Mouse (Mus musculus) thymus, postnatal 4 days (tissue): ENCODE data around the gene Atg4a-ps.
"Not testable (repeated sequence)": the region's sequence is repeated elsewhere in the genome, so short reads cannot be mapped to it uniquely, and the experiment has no call there.

Experiments used
- DNase-seq: peaks from one replicate; pipeline ENCODE4 v3.0.0; 2021

Gene Atg4a-ps

DNA sequence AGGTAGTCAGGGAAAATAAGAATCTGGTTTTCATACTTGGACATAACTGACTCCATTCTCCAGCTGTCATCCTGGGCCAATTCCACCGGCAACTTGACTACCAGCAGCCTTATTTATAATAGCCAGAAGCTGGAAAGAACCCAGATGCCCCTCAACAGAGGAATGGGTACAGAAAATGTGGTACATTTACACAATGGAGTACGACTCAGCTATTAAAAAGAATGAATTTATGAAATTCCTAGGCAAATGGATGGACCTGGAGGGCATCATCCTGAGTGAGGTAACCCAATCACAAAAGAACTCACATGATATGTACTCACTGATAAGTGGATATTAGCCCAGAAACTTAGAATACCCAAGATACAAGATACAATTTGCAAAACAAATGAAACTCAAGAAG, at the start of gene Atg4a-ps:
Gene Atg4a-ps, minus strand, starts transcription at position 101 of the 400 bp plus-strand sequence.
- DNase-seq: not testable (repeated sequence)

DNA sequence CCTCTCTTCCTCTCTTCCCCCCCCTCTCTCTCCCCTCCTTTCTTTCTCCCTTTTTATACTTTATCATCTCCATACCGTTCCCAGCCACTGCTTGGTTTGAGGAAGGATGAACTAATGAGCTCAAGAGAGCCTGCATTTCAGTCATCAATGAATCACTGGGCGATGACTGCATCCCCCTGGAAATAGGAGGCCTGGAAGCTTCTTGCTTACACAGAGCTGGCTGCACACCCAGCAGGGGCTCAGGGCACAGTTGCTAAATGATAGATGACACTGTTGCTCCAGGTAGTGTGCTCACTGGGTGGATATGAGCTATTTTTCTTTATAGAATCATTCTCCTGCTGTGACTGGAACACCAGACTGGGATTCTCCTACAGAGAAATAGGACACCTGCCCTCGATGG, 49.7 kb upstream of the Atg4a-ps start:
- DNase-seq: no peak

- no peak for DNase-seq
Observed at GRCm38 (mm10) chr3:103690506-103690905, 44.6 kb upstream of the Atg4a-ps start.

DNA sequence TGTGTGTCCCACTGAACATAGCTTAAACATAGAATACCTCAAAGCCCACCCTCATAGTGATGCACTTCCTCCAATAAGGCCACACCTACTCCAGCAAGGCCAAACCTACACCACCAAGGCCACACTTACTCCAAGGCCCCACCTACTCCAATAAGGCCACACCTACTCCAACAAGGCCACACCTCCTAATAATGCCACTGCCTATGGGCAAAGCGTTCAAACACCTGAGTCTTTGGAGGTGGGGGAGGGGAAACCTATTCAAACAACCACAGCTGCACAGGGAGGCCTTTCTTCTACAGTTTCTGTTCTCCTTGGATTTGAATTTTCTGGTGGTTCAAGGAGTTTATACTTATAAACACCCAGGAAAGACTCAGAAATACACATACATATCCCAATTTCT, 43.2 kb upstream of the Atg4a-ps start:
- DNase-seq: no peak

- DNase-seq: no peak
Observed at GRCm38 (mm10) chr3:103683966-103684319, 38.1 kb upstream of the Atg4a-ps start.

- DNase-seq: no peak
Observed at GRCm38 (mm10) chr3:103683234-103683965, 37.5 kb upstream of the Atg4a-ps start.

GRCm38 (mm10) chr3:103682473-103682872, 36.6 kb upstream of the Atg4a-ps start:
- no peak for DNase-seq

DNA sequence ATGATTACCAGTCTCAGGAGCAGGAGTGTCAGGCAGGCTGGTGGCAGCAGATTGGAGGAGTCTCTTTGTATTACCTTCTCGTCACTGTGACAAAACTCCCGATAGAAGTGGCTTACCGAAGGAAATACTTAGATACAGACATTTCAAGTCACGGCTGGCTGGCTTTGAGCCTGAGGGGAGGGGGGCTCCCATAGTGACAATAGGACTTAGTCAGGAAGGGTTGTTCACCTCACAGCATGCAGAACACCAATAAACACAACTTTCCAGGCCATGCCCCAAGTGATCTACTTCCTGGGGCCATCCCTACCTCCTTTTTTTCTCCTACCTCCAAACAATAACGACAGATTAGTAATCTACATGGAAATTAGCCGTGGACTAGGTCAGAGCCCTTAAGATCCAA, 32.9 kb upstream of the Atg4a-ps start:
- DNase-seq: no peak

- no peak for DNase-seq
Observed at GRCm38 (mm10) chr3:103672716-103673115, 26.8 kb upstream of the Atg4a-ps start.

DNA sequence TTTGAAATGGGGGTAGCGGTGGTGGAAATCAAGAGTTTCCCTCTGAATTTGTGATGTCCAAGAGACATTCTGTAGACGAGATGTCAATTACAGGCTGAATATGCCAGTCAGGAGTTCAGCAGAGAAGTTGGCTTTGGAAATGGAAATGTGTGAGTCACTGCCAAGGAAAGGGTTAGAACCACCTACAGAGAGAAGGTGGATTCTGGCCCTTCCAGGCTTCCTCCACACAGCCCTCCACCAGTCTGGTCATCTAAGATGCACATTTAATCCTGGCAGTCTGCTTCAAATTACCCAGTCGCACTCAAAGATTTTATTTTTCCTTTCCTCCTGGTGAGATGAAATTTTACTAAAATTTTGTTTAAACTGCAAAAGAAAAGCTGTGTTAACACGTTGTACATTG, 26.2 kb upstream of the Atg4a-ps start:
- DNase-seq: no peak

- no peak for DNase-seq
Observed at GRCm38 (mm10) chr3:103663385-103663784, 17.5 kb upstream of the Atg4a-ps start.

DNA sequence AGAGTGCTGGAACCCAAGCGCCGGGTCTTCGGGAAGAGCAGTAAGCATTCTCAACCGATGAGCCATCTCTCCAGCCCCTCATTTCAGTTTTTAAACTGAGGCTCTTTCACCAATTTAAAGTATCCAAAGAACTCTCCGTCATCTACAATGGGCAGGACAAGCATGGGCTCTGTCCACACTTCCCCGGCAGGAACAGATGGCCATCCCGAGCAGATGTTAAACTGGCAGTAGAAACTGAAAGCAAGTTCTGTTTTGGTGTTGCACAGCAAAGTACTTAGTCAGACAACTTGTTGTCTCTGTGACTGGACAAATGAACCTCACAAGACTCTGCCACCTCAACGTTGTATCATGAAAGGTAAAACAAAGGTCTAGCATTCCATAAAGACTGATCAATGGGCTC, 15.8 kb upstream of the Atg4a-ps start:
- no peak for DNase-seq

DNA sequence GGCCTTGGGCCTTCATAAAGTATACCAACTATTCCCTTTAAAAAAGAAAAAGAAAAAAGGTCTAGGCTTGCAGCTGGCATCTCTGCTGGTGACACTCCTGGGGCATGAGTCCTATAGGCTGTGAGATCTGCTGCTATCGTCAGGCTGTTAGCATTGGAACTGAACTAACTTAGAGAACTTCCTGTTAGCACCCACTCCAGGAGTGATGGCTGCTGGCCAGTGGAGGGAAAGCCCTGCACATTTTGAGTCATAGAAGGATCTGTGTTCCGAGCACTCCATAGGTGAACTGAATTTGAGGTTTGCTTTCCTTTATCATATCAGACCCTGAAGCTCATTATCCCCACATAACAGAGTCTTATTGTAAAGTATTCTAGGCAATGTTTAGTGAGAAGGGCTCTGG, 14.1 kb upstream of the Atg4a-ps start:
- DNase-seq: no peak

DNA sequence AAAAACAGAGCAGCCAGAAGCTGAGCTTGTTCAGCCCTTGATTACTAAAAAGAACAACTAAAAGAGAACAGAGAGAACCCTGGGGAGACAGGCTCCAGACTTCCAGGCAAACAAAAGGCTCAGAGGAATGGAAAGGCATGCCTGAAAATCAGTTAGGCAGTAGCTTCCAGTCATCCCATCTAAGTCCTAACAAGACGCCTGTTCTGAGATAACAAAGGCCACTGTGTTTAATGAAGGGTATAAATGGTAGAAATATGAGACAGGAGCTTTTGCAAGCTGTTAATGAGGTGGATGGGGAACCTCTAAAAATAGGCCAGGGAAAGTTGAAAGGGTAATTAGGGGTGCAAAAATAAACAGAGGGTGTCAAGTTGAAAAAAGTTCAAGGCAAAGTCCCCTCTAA, 4.5 kb upstream of the Atg4a-ps start:
- no peak for DNase-seq

DNA sequence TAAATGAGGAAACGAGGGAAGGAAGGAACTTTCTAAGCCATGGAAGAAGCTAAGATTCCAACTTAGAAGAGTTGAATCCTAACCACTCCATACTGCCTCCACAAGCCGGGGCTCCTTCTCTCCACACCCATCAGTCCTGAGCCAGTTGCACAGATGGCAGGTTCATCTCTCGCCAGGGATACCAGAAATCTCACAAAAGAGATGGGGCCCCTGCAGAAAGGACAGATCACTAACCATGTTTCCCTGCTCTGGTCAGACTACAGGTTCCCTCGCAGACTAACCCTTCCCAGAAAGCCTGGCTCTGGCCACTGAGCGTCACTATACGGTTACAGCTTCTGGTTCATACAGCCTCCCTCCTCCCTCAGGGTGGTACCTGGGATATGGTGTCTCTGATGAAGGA, 3.8 kb upstream of the Atg4a-ps start:
- DNase-seq: no peak

DNA sequence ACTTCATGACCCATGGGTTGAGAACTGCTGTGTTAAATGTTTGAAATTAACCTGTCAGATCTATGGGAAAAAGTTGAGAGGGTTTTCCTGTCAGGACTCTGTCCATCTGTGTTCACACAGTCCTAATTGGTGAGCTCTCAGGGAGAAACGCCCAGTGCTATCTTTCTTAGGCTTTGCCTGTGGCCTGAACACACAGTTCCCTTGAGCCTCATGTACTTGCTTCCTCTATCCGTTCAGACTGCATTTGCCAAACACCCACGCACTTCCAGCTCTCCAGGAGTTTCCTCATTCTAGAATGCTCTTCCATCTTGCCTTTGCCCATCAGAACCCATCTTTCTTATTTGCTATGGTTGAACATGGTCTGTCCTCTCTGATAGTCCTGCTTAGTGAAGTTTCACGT, 2.6 kb upstream of the Atg4a-ps start:
- no peak for DNase-seq

GRCm38 (mm10) chr3:103647164-103647867, 1.4 kb upstream of the Atg4a-ps start:
- DNase-seq: no peak

- peak; percentile 67 for DNase-seq
Observed at GRCm38 (mm10) chr3:103641301-103641700, 4.6 kb downstream of the Atg4a-ps start.

- no peak for DNase-seq
Observed at GRCm38 (mm10) chr3:103640226-103640803, 5.6 kb downstream of the Atg4a-ps start.

- no peak for DNase-seq
Observed at GRCm38 (mm10) chr3:103637641-103638040, 8.2 kb downstream of the Atg4a-ps start.

- DNase-seq: no peak
Observed at GRCm38 (mm10) chr3:103634256-103634655, 11.6 kb downstream of the Atg4a-ps start.

DNA sequence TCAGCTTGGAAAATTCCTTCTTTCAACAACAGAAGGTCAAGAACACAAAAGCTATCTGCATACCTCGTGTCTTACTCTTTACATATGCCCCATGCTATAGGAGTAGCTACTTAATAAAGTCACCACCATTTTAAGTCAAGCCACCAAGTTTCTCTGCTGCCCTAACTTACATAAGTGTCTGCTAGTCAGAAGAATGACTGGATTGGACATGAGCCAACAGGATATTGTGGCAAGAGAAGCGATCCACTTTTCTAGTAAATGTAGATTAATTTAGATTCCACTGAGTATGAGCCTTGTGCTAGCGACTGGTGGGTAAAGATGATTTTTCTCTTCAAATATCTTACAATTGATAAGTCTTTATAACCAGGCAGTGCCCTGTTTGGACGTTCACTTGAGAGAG, 12.0 kb downstream of the Atg4a-ps start:
- no peak for DNase-seq

GRCm38 (mm10) chr3:103633124-103633523, 12.7 kb downstream of the Atg4a-ps start:
- DNase-seq: no peak

DNA sequence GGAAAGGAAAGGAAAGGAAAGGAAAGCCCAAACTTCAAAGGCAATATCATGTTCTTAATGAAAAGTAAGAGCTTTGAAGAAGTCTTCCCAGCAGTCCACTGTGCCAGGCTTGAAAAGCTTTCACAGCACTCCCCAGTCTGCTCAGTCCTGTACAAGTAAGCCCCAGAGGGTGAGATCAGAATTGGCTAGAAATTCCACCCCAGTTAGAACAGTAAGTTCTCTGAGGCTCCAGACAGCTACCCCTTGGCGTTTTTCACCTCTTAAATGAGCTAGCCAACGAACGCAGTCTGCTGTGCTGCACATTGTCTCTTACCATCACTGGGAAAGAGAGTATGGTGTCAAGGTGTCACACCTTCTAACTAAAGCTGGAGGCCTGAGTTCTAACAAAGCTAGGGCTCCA, 18.2 kb downstream of the Atg4a-ps start:
- DNase-seq: no peak
